Mouse (Mus musculus): ENCODE data around the gene Hoxb4. TPM values are rescaled to one million over a fixed set of nuclear protein-coding genes. Genes with fewer than 3 reads are reported as not detected.

Gene Hoxb4
- polyA plus RNA-seq, 1 experiment from 2014 or later = 0.11 TPM

DNA sequence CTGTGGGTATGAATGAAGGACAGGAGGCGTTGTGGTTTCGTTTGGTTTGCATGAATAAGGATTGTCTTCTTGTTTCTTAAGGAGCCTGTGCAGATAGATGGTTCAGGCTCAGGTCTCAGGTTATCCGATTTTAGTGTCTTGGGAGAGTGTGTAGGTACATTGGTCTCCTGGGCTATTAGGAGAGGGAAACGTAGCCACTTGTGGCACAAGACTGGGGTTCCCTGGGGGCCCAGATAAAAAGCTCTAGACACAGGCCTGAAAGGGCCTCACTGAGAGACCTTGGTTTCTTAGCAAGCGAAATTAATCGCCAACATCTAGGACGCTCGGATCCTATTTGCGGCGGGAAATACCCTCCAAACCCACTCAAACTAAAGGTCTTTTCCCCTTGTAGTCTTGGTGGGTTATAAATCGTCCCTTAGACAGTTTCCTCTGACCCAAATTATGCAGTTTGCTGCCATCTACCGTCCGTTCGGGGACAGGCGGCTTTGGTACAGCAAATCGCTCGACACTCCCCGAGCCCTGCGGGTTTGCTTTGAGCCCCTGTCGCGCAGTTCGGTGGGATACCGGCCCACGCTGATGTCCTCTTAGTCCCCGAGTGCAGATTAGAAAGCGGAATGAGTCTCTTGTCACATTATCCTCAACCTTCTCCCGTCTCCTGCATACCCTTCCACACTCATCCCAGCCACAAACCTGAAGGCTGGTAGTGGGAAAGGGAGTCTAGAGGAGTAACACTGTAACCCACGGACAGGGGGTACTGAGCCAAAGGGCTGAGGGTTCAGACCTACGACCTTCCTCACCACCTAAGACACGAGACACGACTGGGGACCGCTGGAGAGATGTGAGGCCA, 23.6 kb upstream of the Hoxb4 start:
- H3K27ac ChIP-seq (replicated peaks) = no peak overlapping the region
- H3K9me3 ChIP-seq (replicated peaks) = no peaks in the 10 kb centered on the region
- H3K4me3 ChIP-seq (replicated peaks) = no peak overlapping the region
- H3K4me2 ChIP-seq (replicated peaks) = no peak overlapping the region
- no peak overlapping the region for H3K9ac ChIP-seq
- H3K36me3 ChIP-seq = no peaks in the 10 kb centered on the region
- H3K27me3 ChIP-seq = peaks cover 100% of the 10 kb centered on the region
- no peak for ATAC-seq (ENCODE audit: insufficient number of reproducible peaks, low FRiP score, low TSS enrichment, low read depth)
- under 1% methylated on average over 32 of the region's 32 CpGs for WGBS
- H3K4me1 ChIP-seq = peaks cover 8% of the 10 kb centered on the region; the same call in 1 of the 2 replicates

DNA sequence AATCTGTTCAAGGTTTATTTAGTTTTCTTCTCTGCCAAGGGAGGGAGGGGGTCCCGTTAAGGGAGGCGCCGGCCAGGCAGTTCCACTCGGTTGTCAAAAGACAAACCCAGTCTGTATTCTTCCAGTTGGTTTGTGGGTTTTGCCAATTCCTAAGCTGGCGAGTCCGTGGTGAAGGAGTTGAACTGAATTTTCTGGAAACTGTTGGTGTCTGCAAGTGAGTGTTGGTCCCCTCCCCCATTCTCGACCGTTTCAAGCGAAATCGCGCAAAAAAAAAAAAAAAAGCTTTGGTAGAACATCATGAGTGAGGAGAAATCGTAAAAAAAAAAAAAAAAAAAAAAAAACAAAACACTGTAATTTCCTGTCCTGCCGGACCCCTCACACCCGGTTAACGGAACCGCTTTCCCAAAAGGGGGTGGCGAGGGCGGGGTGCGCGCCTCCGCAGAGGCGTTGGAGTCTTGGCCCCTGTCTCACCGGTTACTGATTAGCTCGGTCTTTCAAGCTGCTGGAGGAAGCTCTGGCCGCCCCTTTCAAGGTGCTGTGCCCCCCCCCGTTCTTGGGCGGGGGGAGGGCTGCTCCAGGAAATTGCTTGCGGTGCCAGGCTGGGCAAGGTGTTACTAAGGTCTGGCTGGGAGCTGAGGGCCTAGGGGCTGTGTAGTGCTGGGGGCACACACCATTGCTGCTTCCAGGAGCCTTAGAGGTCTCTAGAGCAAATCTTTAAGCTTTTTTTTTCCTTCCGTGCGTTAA, 22.8 kb upstream of the Hoxb4 start:
- Histone ChIP-seq H3K4me3 (replicated peaks) (no peak overlapping the region), H3K36me3 (no peaks in the 10 kb centered on the region), H3K4me2 (replicated peaks) (no peak overlapping the region), H3K4me1 (peaks cover 9% of the 10 kb centered on the region; the same call in 1 of the 2 replicates), H3K9ac (no peak overlapping the region), H3K27ac (replicated peaks) (no peak overlapping the region), H3K9me3 (replicated peaks) (no peaks in the 10 kb centered on the region), H3K27me3 (peaks cover 100% of the 10 kb centered on the region)
- WGBS = under 1% methylated on average over 30 of the region's 30 CpGs
- no peak for ATAC-seq (ENCODE audit: insufficient number of reproducible peaks, low FRiP score, low TSS enrichment, low read depth)

DNA sequence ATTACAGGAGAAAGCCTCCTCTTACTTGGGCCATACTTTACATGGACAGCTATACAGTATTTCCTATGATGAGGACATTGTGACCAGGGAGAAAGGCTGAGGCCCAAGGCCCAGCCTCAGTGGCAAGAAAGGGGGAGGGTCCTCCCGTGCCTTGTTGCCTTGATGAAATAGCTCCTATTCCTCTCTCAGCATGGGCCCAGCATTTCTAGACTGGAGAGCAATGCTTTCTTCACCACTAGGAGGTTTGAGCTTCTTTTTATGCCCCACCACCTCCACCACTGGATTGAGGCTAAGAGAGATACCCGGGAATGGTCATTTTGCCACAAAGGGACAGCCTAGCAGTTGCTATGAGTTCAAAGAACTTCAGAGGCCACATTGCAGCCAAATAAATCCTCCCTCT, 21.1 kb upstream of the Hoxb4 start:
- no peak overlapping the region for H3K9ac ChIP-seq
- H3K27ac ChIP-seq (replicated peaks) = no peak overlapping the region
- H3K4me3 ChIP-seq (replicated peaks) = no peak overlapping the region
- no peak overlapping the region for H3K4me2 ChIP-seq (replicated peaks)
- 2% methylated on average over 2 of the region's 2 CpGs for WGBS
- H3K4me1 ChIP-seq = peaks cover 14% of the 10 kb centered on the region; the same call in 1 of the 2 replicates
- no peaks in the 10 kb centered on the region for H3K36me3 ChIP-seq
- H3K9me3 ChIP-seq (replicated peaks) = no peaks in the 10 kb centered on the region
- ATAC-seq (ENCODE audit: insufficient number of reproducible peaks, low FRiP score, low TSS enrichment, low read depth) = no peak
- peaks cover 100% of the 10 kb centered on the region for H3K27me3 ChIP-seq

DNA sequence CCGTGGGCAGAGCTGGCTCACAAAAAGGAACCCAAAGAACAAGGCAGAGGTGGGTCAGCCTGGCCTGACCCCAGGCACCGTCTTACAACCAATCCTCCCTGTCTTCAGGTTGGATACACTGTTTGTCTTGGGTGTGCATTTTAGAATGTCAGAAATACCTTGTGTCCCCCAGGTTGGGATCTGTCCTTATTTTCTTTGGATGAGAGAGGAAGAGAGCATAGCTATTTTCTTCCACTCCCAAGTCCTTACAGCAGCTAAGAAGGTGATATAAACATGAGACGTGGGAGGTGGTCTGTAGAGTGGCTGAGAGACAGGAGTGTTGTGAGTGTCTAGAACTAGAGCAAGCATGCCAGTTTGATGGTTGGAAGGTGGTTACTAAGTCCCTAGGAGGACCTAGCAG, 20.6 kb upstream of the Hoxb4 start:
- H3K4me1 ChIP-seq = peaks cover 14% of the 10 kb centered on the region; the same call in 1 of the 2 replicates
- H3K27me3 ChIP-seq = peaks cover 100% of the 10 kb centered on the region
- no peak overlapping the region for H3K4me3 ChIP-seq (replicated peaks)
- H3K36me3 ChIP-seq = no peaks in the 10 kb centered on the region
- H3K9ac ChIP-seq = no peak overlapping the region
- no peaks in the 10 kb centered on the region for H3K9me3 ChIP-seq (replicated peaks)
- no peak overlapping the region for H3K27ac ChIP-seq (replicated peaks)
- 4% methylated on average over 3 of the region's 3 CpGs for WGBS
- ATAC-seq (ENCODE audit: insufficient number of reproducible peaks, low FRiP score, low TSS enrichment, low read depth) = no peak
- H3K4me2 ChIP-seq (replicated peaks) = no peak overlapping the region

DNA sequence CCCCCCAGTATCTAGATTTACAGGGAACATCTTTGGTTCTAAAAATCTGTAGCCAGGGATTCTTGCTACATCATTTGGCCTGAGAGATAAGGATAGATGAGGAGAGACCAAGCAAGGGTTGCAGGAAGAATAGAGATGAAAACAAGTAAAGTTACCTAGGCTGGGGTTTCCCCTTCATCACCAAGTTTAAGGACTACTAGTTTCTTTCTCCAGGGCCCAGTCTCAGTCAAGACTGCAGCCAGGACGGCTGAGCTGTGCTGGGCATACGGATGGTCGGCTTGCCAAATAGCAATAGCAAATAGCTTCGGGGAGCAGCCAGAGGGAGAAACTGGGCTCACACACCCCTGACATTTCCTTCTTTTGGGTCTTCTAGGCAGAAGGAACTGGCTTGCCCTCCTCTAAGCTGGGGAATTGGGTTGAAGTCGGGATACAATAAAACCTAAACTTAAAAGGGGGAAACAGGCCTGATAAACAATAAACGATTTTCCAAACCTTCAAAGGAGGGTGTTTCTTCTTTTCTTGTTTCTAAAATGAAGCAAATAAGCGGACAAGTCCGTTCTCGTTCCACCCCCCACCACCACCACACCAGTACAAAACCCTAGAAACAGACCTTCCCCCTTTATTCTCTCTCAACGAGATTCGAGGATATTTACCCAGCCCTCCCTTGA, 20.0 kb upstream of the Hoxb4 start:
- no peak overlapping the region for H3K4me3 ChIP-seq (replicated peaks)
- ATAC-seq (ENCODE audit: insufficient number of reproducible peaks, low FRiP score, low TSS enrichment, low read depth) = no peak
- 1% methylated on average over 11 of the region's 11 CpGs for WGBS
- no peaks in the 10 kb centered on the region for H3K9me3 ChIP-seq (replicated peaks)
- H3K9ac ChIP-seq = no peak overlapping the region
- peaks cover 100% of the 10 kb centered on the region for H3K27me3 ChIP-seq
- H3K36me3 ChIP-seq = no peaks in the 10 kb centered on the region
- H3K27ac ChIP-seq (replicated peaks) = no peak overlapping the region
- H3K4me1 ChIP-seq = peaks cover 14% of the 10 kb centered on the region; the same call in 1 of the 2 replicates
- H3K4me2 ChIP-seq (replicated peaks) = no peak overlapping the region

DNA sequence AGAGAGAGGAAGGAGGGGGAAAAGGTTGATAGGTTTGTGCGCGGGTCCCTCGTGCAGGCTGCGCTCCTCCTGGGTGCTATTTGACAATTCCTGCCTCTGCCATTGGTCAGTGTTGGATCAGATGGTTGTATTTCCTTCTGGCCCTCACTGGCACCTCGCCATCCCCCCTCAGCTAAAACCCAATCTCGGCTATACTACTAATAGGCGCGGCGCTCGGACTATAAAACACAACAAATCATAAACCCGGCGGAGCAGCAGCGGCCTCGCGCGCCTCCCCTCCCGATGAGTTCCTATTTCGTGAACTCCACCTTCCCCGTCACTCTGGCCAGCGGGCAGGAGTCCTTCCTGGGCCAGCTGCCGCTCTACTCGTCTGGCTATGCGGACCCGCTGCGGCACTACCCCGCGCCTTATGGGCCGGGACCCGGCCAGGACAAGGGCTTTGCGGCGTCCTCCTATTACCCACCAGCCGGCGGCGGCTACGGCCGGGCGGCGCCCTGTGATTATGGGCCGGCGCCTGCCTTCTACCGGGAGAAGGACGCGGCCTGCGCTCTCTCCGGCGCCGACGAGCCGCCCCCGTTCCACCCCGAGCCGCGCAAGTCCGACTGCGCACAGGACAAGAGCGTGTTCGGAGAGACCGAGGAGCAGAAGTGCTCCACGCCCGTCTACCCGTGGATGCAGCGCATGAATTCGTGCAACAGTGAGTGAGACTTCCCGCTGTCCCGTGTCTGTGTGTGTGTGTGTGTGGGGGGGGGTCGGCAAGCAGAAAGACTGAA, 19.0 kb upstream of the Hoxb4 start:
- peak overlapping the region; percentile 31; the same call in 1 of the 2 replicates for H3K4me2 ChIP-seq (replicated peaks)
- H3K9ac ChIP-seq = no peak overlapping the region
- H3K9me3 ChIP-seq (replicated peaks) = no peaks in the 10 kb centered on the region
- H3K27ac ChIP-seq (replicated peaks) = no peak overlapping the region
- H3K4me1 ChIP-seq = peaks cover 23% of the 10 kb centered on the region; the same call in 1 of the 2 replicates
- H3K36me3 ChIP-seq = no peaks in the 10 kb centered on the region
- 1% methylated on average over 66 of the region's 66 CpGs for WGBS
- H3K27me3 ChIP-seq = peaks cover 100% of the 10 kb centered on the region
- H3K4me3 ChIP-seq (replicated peaks) = peak overlapping the region; percentile 25
- ATAC-seq (ENCODE audit: insufficient number of reproducible peaks, low FRiP score, low TSS enrichment, low read depth) = no peak

DNA sequence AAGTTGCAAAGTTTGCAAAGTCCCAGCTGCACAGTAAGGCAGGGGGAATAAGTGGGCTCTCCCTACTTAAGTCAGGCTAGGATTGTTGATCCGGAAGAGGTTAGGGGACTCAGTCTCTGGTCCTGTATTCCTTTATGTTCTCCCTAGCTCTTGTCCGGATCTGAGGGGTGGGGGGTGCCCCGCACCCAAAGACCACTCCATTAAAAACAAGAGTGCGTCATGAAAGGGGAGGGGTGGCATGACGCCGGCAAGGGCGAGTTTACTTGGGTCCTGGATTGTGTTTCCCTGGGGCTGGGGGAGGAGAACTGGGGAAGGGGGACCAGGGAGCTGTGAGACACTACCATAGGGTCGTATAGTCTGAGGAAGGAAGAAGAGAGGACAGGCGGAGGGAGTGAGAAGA, 18.3 kb upstream of the Hoxb4 start:
- H3K9ac ChIP-seq = no peak overlapping the region
- no peak overlapping the region for H3K4me3 ChIP-seq (replicated peaks)
- no peak overlapping the region for H3K27ac ChIP-seq (replicated peaks)
- WGBS = under 1% methylated on average over 9 of the region's 9 CpGs
- H3K4me2 ChIP-seq (replicated peaks) = no peak overlapping the region
- H3K36me3 ChIP-seq = no peaks in the 10 kb centered on the region
- H3K4me1 ChIP-seq = peaks cover 23% of the 10 kb centered on the region; the same call in 1 of the 2 replicates
- no peak for ATAC-seq (ENCODE audit: insufficient number of reproducible peaks, low FRiP score, low TSS enrichment, low read depth)
- H3K9me3 ChIP-seq (replicated peaks) = no peaks in the 10 kb centered on the region
- H3K27me3 ChIP-seq = peaks cover 100% of the 10 kb centered on the region

DNA sequence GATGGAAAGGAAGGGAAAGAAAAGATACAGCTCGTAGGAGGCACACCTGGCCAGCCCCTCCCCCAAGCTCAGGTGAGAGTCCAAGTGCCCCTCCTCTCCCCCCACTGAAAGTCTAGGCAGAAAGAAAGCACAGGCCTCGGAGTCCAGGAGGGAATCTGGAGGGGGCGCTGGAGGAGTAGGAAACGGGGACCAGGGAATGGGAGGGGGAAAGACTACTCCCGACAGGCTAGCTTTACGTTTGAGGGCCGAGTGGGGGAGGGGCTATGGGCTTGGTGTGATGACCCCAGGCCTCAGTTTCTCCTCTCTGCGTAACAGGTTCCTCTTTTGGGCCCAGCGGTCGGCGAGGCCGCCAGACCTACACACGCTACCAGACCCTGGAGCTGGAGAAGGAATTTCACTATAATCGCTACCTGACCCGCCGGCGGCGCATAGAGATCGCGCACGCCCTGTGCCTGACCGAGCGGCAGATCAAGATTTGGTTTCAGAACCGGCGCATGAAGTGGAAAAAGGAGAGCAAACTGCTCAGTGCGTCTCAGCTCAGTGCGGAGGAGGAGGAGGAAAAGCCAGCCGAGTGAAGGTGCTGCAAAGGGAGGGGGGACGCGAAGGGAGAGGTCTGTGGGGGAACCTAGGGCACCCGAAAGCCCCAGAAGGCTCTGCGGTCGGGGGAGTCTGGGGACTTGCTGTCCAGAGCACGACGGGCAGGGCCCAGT, 17.6 kb upstream of the Hoxb4 start:
- H3K4me1 ChIP-seq = peaks cover 21% of the 10 kb centered on the region; the same call in 1 of the 2 replicates
- no peaks in the 10 kb centered on the region for H3K36me3 ChIP-seq
- H3K4me3 ChIP-seq (replicated peaks) = no peak overlapping the region
- under 1% methylated on average over 34 of the region's 35 CpGs for WGBS
- no peak overlapping the region for H3K4me2 ChIP-seq (replicated peaks)
- peaks cover 100% of the 10 kb centered on the region for H3K27me3 ChIP-seq
- H3K9ac ChIP-seq = no peak overlapping the region
- ATAC-seq (ENCODE audit: insufficient number of reproducible peaks, low FRiP score, low TSS enrichment, low read depth) = no peak
- no peak overlapping the region for H3K27ac ChIP-seq (replicated peaks)
- no peaks in the 10 kb centered on the region for H3K9me3 ChIP-seq (replicated peaks)

DNA sequence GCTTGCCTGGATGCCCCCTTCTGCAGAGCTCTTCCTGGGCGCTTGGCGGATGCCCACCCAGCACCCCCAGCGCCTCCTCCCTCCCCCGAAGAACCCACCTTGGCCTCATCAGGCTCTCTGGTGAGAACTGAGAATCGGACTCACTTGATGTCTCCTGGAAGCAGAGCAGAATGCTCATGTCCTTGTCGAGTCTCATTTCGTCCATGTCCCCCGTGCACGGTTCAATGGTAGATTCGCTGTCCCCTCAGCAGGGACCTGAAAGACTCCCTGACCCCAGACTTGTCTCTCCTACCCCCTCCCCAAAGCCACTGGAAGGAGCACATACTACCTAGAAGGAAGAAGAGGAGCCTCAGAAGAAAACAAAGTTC, 17.0 kb upstream of the Hoxb4 start:
- no peaks in the 10 kb centered on the region for H3K9me3 ChIP-seq (replicated peaks)
- no peaks in the 10 kb centered on the region for H3K36me3 ChIP-seq
- H3K9ac ChIP-seq = no peak overlapping the region
- no peak overlapping the region for H3K27ac ChIP-seq (replicated peaks)
- peaks cover 100% of the 10 kb centered on the region for H3K27me3 ChIP-seq
- H3K4me3 ChIP-seq (replicated peaks) = no peak overlapping the region
- H3K4me1 ChIP-seq = peaks cover 21% of the 10 kb centered on the region; the same call in 1 of the 2 replicates
- WGBS = 7% methylated on average over 10 of the region's 10 CpGs
- no peak overlapping the region for H3K4me2 ChIP-seq (replicated peaks)
- no peak for ATAC-seq (ENCODE audit: insufficient number of reproducible peaks, low FRiP score, low TSS enrichment, low read depth)

DNA sequence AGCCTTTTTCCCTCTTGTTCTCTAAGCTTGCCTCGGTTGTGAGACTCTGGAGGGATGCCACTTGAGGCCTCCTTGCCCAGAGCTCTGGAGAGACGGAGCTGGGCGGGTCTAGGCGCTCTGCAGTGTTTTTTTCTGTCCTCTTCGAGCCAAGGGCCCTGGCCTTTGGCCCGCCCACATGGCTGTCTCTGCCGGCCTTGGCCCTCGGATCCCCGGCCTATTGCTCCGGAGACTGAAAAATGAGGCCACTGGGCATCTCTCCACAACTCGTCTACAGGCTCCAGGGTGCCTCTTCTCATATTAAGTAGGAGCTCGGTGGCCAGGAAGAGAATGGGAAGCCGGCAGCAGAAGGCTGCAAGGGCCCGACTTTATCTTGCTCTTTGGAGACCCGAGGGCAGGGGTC, 16.2 kb upstream of the Hoxb4 start:
- H3K27me3 ChIP-seq = peaks cover 100% of the 10 kb centered on the region
- no peak overlapping the region for H3K27ac ChIP-seq (replicated peaks)
- no peak overlapping the region for H3K9ac ChIP-seq
- H3K9me3 ChIP-seq (replicated peaks) = no peaks in the 10 kb centered on the region
- WGBS = 2% methylated on average over 15 of the region's 15 CpGs
- no peak overlapping the region for H3K4me3 ChIP-seq (replicated peaks)
- H3K36me3 ChIP-seq = no peaks in the 10 kb centered on the region
- H3K4me2 ChIP-seq (replicated peaks) = no peak overlapping the region
- H3K4me1 ChIP-seq = peaks cover 21% of the 10 kb centered on the region; the same call in 1 of the 2 replicates
- no peak for ATAC-seq (ENCODE audit: insufficient number of reproducible peaks, low FRiP score, low TSS enrichment, low read depth)

Data from embryonic facial prominence, embryonic 15.5 days (tissue).